Mouse (Mus musculus): ENCODE measurements around the gene Tbc1d8b. TPM values are rescaled to one million over a fixed set of nuclear protein-coding genes. Genes with fewer than 3 reads are reported as not detected.
"Not testable (repeated sequence)": the region's sequence is repeated elsewhere in the genome, so short reads cannot be mapped to it uniquely, and the experiment has no call there.

Gene Tbc1d8b
- 1 to 10 TPM; 5.1 to 6.3 TPM for total RNA-seq (2021)

DNA sequence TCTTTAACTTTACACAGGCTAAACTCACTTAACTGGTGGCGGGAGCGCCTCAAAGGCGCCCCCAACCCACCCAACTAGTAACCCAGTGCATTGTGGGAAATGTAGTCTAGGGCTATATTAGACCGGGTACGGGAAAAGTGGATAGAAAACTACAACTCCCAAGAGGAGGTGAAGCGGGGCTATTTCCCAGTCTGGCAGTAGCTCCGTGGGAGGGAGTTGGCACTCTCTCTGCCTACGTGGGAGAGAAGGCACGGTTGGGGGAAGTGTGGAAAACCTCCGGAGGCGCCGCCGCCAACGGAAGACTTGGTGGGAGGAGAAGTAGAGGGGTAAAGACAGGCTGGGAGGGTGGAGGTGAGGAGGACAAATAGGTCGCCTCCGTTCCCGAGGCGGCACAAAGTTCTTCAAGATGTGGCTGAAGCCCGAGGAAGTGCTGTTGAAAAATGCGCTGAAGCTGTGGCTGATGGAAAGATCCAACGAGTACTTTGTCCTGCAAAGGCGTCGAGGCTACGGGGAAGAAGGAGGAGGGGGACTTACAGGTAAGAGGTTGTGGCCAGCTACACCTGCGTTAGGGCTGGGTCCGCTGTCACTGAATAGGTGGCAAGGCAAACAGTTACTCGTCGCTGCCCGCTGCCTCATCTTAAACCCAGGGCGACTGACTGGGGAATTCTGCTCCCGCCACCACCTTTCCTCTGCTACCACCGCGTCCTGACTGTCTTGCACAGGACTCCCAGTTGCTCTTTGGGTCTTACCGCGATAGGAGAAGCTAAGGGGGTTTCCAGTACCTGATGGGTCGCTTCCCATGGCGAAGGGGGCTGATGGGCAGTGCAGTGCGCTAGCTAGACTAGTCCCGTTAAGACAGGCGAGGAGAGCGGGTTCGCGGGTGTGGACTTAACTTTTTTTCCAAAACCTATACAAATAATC lies at the start of gene Tbc1d8b:
TSS of gene Tbc1d8b (plus strand) at position 222 of the 921 bp plus-strand sequence.
- intact Hi-C loops (cut with DNase I), result no loop called here

GRCm38 (mm10) chrX:139639744-139640143 lies 45.1 kb upstream of the Tbc1d8b start:
- DNase-seq, result no peak
- intact Hi-C loops (cut with DNase I), result no loop called here

More for the DNA sequence above, at the start of gene Tbc1d8b:
- DNase-seq, result peak; percentile 73 to 79

DNA sequence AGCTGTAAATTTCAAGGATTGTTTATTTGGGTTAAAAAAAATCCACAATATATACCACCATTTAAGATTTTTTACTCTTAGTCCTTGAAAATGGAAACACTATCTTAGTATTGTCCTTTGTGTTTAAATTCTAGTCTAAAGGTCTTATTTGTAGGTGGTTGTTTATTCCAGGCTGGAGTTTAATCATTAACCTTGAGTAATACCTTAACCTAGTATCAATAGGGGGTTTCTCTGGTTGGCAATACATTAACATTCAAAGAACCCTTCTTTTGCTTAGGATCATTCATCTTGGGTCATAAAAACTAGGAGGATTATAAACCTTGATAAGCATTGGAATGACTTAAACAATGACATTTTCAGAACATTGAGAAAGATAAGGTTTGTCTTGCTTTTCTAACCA lies 44.4 kb upstream of the Tbc1d8b start:
- intact Hi-C loops (cut with DNase I), result no loop called here

DNA sequence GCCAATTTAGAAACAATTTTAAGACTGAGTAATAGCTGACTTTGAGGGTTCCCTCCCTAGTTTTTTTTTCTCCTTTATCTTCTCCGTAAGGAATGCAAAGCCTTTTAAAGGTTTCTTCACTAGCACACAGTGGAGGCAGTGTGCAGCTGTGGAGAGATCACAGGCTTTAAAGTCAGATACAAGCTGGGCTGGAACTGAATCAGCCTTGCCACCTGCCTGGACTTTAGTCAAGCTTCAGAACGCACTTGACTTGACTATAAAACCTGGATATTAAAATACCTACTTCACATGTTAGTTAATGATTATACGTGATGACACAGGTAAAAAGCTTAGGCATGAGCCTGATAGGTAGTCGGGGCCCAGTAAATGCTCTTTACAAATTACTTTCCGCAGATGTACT lies 32.6 kb upstream of the Tbc1d8b start:
- intact Hi-C loops (cut with DNase I), result no loop called here
- DNase-seq, result no peak

More for the DNA sequence above, 44.4 kb upstream of the Tbc1d8b start:
- no peak for DNase-seq

- DNase-seq, result peak; percentile 3 to 4
- intact Hi-C loops (cut with DNase I), result no loop called here
Measured at GRCm38 (mm10) chrX:139653292-139653691, 31.5 kb upstream of the Tbc1d8b start.

DNA sequence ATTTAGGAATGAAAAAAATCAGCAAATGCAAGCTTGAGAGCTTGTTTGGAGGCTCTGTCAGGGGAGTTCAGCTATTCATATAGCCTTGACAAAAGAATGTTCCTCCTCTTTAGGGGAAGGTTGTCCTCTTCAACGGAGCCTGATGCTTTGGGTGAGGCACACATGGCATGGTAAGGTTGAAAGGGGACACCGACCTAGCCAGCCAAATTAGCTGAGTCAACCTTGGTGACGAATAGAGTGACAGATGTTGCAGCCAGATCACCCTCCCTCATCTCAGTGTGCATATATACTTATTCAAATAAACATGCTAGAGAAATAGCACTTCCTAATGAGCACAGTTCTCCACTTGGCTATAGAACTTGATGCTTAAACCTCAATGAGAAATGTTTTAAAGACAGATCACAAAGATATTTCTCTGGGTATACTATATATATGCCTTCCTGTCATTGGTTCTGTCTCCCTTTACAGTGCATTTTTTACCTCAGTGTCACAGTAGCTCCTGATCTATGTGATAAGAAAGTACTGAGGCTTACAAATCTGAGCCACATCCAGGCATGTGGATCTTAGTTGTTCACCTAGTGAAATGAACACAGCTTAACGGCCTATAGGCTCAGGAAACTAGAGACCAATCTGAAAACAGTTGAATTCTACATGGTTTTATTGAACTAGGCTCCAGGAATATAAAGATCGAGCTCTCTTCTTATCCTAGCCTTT lies 30.3 kb upstream of the Tbc1d8b start:
- intact Hi-C loops (cut with DNase I), result no loop called here

DNA sequence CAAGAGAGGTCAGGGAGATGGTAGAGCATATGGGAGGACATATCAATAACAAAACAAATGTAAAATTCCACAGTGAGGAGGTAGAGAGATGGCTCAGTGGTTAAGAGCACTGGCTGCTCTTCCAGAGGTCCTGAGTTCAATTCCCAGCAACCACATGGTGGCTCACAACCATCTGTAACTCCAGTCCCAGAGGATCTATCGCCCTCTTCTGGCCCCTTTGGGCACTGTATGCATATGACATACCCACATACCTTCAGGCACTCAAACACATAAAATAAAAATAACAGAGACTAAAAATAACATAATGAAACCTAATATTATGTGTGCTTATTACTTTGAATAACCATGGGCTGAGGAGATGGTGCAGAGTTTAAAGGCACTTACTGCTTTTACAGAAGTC lies 22.7 kb upstream of the Tbc1d8b start:
- intact Hi-C loops (cut with DNase I), result loop anchor here (5.0 kb wide), 1 partner anchor 245 kb away; no protein-coding TSS in a partner anchor
- no peak for DNase-seq

More for the DNA sequence above, 30.3 kb upstream of the Tbc1d8b start:
- DNase-seq, result no peak

DNA sequence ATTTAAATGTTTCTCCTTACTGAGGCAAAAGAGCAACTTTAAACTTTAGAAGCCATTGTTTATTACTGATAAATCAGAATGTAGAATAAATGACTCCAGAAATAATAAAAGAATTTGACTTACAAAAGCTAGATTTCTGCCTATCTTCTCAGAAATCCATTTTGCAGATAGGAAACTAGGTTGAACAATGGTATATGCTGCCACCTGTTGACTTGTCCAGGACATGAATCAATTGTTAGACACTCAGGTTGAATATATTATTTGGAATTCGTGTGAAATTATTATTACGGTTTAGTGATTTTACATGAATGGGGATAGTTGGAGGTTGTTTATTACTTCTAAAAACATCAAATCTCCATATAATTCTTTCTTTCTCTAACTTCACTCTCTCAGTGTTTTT lies 19.0 kb upstream of the Tbc1d8b start:
- intact Hi-C loops (cut with DNase I), result loop anchor here (5.0 kb wide), 1 partner anchor 294 kb away; no protein-coding TSS in a partner anchor
- no peak for DNase-seq

DNA sequence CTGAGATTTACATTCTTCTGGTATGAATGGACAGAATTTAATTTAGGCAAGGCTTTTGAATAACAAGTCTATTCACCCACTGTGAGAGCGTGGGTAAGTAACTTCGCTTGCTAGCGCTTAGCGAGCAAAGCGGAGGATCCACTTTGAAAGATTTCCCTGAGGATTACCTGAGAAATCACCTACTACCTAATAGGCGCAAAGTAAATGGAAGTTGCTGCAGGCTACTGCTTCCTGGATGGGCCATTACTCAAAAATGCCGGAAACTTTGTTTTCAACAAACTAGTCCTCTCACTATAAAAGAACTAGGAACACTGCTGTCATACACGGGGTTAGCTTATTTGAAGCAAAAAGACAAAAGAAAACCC lies 404 bp upstream of the Tbc1d8b start:
- intact Hi-C loops (cut with DNase I), result no loop called here
- no peak for DNase-seq

- no peak for DNase-seq
- intact Hi-C loops (cut with DNase I), result no loop called here
Measured at GRCm38 (mm10) chrX:139714381-139714780, 29.6 kb downstream of the Tbc1d8b start, which contains the start of gene Gm15013. Gene Gm15013, minus strand, starts transcription at chrX:139714481.

GRCm38 (mm10) chrX:139722350-139722749 lies 37.6 kb downstream of the Tbc1d8b start:
- intact Hi-C loops (cut with DNase I), result no loop called here
- DNase-seq, result no peak

DNA sequence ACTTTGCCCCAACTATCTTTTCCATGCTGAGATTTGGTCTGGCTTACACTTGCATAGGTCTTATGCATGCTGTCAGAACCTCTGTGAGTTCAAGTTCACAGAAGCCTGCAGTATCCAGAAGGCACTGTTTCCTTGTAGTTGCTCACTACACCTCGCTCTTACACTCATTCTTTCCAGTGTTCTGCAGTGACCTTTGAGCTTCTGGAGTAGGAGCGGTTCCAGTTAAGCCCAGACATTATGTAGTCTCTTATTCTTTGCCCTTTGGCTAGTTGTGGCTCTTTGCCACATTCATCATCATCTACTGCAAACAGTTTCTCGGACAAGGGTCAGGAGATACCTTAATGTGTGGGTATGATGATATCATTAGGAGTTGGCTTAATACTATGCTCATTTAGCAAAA lies 45.7 kb downstream of the Tbc1d8b start:
- intact Hi-C loops (cut with DNase I), result no loop called here
- DNase-seq, result no peak

DNA sequence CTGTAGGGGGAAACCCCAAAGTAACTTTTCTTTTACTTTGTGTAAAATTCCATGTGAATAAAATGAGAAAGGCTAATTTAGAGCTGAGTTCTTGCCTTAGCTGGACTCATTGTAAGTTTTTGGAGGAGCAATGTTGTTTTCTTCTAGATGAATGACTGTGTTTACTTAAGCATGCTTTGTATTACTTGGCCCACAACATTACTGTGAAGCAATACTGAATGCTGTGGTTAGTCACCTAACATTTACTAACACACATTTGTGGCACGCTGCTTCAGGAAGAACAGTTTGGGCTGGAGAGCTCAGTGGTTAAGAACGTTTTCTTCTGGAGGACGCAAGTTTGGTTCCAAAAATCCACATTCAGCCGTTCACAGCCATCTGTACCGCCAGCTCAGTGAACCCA lies 52.3 kb downstream of the Tbc1d8b start:
- intact Hi-C loops (cut with DNase I), result no loop called here
- DNase-seq, result no peak

DNA sequence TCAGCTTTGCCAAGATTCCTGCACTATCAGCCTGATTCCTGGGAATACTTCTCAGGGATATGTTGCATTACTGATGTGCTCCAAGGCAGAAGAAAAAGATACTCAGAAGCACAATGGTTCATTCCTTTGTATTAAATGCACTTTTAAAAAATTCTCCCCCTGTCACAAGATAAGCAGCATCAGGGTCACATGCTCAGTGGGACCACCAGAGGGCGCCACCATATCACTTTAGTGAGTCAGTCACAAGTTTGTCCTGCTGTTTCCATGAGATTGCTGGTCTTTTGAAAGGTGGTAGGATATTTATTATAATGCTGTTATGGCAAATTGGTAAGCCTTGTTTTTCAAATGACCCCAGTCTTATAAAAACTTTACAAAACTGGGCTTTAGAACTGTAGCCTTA lies 67.1 kb downstream of the Tbc1d8b start:
- intact Hi-C loops (cut with DNase I), result no loop called here
- DNase-seq, result peak; percentile 18 to 37

DNA sequence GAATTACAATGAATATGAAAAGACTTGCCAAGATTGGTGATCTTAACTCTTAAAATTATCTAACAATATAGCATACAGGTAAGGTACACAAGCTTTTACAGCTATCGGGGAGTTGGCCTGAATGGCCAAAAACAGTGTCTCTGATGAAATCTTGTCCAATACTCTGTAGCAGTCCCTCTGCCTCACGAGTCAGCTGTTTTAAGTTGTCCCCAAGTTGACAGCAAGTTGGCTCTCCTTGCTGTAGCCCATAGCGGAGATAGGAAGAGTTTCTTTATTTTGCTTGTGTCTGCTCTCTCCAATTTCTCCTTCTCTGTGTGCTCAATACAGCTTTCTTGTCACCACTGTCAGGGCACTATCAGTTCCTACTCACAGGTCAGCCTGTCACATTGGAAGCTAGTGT lies 73.8 kb downstream of the Tbc1d8b start:
- DNase-seq; intact Hi-C loops (cut with DNase I): not testable (repeated sequence)

- DNase-seq, result peak in 1 of 2 experiments; percentile 10
- intact Hi-C loops (cut with DNase I), result loop anchor here (5.0 kb wide), 2 partner anchors 345 to 390 kb away; no protein-coding TSS in a partner anchor
Measured at GRCm38 (mm10) chrX:139762546-139762945, 77.8 kb downstream of the Tbc1d8b start.

DNA sequence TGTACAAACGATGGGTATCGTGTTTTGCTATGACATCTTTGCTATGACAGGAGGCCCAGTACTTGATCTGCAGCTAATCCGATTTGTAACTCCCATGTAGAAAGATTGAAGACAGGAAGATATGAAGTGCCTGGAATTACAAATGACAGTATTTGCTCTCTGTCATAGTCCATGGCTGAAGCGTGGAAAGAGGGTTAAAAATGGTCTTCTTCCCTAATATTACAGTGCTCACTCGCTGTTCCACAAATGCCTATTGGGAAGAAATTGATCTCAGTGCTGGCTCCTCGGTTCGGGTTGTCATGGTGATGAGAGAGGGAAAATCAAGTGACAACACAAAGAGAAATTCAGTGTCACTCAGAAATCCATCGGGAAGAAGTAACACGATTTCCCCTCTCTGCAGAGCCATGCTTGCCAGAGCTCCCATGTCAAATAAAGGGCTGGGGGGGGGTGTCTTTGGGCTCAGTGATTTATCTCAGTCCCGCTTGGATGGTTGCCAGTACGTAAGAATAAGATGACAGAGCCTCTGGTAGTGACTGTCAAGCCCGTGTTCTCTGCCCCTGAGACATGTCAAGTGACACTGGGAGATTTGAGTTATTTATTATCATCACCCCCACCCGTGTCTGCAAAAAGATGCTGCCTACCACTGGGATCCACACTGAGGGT lies 85.3 kb downstream of the Tbc1d8b start:
- intact Hi-C loops (cut with DNase I), result no loop called here
- no peak for DNase-seq

DNA sequence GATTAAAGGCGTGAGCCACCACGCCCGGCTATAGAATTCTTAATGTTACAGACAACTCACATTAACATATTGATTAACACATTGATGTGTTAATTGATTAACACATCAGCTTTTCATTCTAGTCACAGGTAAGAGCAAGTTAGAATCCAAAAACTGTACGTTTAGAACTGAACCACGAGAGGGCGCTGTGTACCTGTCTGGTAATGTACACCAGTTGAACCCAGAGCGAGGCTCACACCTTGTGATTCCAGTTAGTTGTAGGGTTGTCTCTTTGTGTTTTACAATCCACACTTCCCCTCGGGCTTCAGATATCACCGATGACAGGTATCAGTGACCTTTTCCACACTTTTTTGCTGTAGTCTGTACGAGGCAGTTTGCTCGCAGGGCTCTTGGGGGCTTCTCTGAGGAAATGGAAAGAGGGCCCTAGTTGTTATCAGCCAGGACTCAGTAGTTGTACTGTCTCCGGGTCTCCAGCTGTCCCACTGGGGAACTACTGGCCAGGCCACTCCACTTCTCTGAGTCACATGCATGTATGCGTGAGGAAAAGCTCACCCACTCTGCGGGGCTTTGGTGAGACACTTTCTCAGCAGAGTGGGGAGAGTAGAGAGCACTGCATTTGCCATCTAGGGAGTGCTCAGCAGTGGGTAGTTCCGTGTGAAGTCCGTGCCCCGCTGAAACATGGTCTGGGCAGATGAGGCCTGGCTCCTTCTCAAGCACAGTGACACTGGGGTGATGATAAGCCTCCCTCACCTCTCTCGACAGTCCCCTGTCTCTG lies 89.7 kb downstream of the Tbc1d8b start:
- intact Hi-C loops (cut with DNase I), result loop anchor here (1.0 kb wide), 1 partner anchor 58 kb away; no protein-coding TSS in a partner anchor
- peak; percentile 28 to 38 for DNase-seq

- no peak for DNase-seq
Measured at GRCm38 (mm10) chrX:139775084-139775612, 90.4 kb downstream of the Tbc1d8b start.

GRCm38 (mm10) chrX:139777357-139777756 lies 92.6 kb downstream of the Tbc1d8b start:
- no peak for DNase-seq
- intact Hi-C loops (cut with DNase I), result no loop called here

More at GRCm38 (mm10) chrX:139775084-139775612, 90.4 kb downstream of the Tbc1d8b start:
- intact Hi-C loops (cut with DNase I), result no loop called here
